In genomic region chr1:83396284-83396683, GRCm38 (mm10) we compare ENCODE assay signal across 20 mouse cellular contexts. TPM values are rescaled to one million over a fixed set of nuclear protein-coding genes. Genes with fewer than 3 reads are reported as not detected.
"Had no signal": no experiment of that assay in that cellular context is flagged by ENCODE, and none has a peak within 500 bp of the region (broad histone marks: within the 10 kb centered on the region; RNA-seq: fewer than 3 reads in every experiment).

No protein-coding gene starts in this region.

- ATAC-seq: liver, postnatal 0 days; lung, postnatal 0 days; midbrain, embryonic 13.5 days; midbrain, embryonic 15.5 days had no signal

- H3K4me3 ChIP-seq: lung, embryonic 15.5 days; megakaryocyte, embryonic 14.5 days; midbrain, embryonic 13.5 days; midbrain, embryonic 15.5 days; neural tube, embryonic 12.5 days; stomach, embryonic 15.5 days had no signal

- DNase-seq: liver, postnatal 0 days; lung, adult 2 months; lung, postnatal 14 days; thymus, adult 2 months; thymus, postnatal 25 days; thymus, postnatal 4 days had no signal

- H3K9ac ChIP-seq: liver, postnatal 0 days; lung, embryonic 15.5 days; midbrain, embryonic 13.5 days; midbrain, embryonic 15.5 days; neural tube, embryonic 12.5 days; stomach, embryonic 15.5 days had no signal

- H3K9me3 ChIP-seq: lung, embryonic 15.5 days; megakaryocyte, embryonic 14.5 days; midbrain, embryonic 13.5 days; midbrain, embryonic 15.5 days; neural tube, embryonic 12.5 days; stomach, embryonic 15.5 days had no signal

- H3K27me3 ChIP-seq: lung, embryonic 15.5 days; megakaryocyte, embryonic 14.5 days; midbrain, embryonic 13.5 days; midbrain, embryonic 15.5 days; neural tube, embryonic 12.5 days; stomach, embryonic 15.5 days had no signal

- H3K36me3 ChIP-seq: lung, embryonic 15.5 days; midbrain, embryonic 13.5 days; midbrain, embryonic 15.5 days; neural tube, embryonic 12.5 days; stomach, embryonic 15.5 days had no signal

- H3K4me2 ChIP-seq: lung, embryonic 15.5 days; midbrain, embryonic 11.5 days; midbrain, embryonic 13.5 days; midbrain, embryonic 15.5 days; neural tube, embryonic 12.5 days; stomach, embryonic 15.5 days had no signal

- H3K4me1 ChIP-seq: lung, embryonic 15.5 days; megakaryocyte, embryonic 14.5 days; midbrain, embryonic 13.5 days; midbrain, embryonic 15.5 days; neural tube, embryonic 12.5 days; stomach, embryonic 15.5 days had no signal

- H3K27ac ChIP-seq: lung, embryonic 15.5 days; macrophage; midbrain, embryonic 13.5 days; midbrain, embryonic 15.5 days; neural tube, embryonic 12.5 days; stomach, embryonic 15.5 days; stomach, postnatal 0 days had no signal

RNA-seq across cellular contexts. Expression of gene Sphkap, which starts 11.7 kb away (rescaled TPM):
- total RNA-seq: megakaryocyte progenitor cell, adult 5-6 weeks; monocyte, adult 5-6 weeks; neutrophil, adult 5-6 weeks had no signal
- polyA plus RNA-seq: liver, postnatal 0 days; macrophage; spleen, adult 2 months had no signal
